Mouse (Mus musculus): ENCODE results near the gene Clnk. TPM values are rescaled to one million over a fixed set of nuclear protein-coding genes. Genes with fewer than 3 reads are reported as not detected.

Gene Clnk
- total RNA-seq, 2 experiments from 2014 or later: 0.21 to 0.45 TPM

DNA sequence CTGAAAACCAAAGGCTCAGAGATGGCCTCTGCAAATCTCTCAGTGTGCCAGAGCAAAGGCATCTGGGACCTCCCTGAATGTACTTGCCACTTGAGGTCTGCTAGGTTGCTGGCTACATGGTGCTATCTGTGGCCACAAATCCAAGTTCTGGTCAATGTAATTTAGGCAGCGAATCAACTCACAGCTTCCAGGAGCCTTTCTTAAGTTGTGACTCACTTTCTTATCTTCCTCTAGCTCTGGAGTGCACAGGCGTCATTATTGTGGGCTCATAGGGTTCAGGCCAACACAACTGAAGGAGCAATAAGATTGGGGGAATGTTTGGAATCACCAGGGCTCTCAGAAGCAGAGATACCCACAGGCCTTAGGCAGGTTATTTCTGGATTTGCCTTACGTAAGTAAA, 96.6 kb downstream of the Clnk start:
- no peak for DNase-seq (ENCODE audit: low spot score in 2 of 2)

GRCm38 (mm10) chr5:38775500-38775899, 101.1 kb downstream of the Clnk start:
- DNase-seq (ENCODE audit: low spot score in 2 of 2): no peak

GRCm38 (mm10) chr5:38754950-38755349, 121.7 kb downstream of the Clnk start:
- DNase-seq (ENCODE audit: low spot score in 2 of 2): peak; percentile 51 to 58

GRCm38 (mm10) chr5:38752749-38753148, 123.9 kb downstream of the Clnk start:
- DNase-seq (ENCODE audit: low spot score in 2 of 2): no peak

- no peak for DNase-seq (ENCODE audit: low spot score in 2 of 2)
Observed at GRCm38 (mm10) chr5:38708940-38709581, 167.6 kb downstream of the Clnk start.

DNA sequence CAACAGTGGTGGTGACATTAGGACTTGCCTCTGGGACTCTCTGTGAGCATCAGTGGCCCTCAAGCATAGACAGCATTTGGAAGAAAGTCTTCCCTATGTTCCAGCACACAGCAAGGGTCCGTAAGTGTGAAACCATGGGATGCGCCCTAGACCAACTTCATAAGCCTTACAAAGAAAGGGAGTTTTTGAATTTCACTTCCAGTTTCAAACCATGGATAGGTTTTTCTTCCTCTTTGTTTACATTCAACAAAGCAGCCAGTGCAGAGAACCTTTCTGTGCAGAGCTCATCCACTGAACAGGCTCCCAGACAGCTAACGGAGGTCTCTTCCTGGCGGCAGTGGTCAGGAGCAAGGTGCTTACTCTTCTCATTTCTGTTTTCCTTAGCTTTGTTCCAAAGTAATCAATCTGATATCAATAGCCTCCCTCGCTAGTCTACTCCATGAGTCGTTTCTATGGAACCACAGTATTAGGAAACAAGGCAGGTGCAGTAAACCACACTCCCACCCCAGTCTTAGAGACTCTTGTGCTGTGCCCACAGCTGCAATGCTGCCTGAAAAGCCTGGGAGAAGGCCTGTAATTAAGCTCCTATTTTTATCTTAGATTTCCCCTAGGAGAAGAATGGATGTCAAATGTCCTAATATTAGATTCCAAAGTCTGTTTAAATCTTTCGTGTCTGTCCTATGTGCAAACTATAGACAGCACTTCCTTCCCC, 169.1 kb downstream of the Clnk start:
- no peak for DNase-seq (ENCODE audit: low spot score in 2 of 2)

DNA sequence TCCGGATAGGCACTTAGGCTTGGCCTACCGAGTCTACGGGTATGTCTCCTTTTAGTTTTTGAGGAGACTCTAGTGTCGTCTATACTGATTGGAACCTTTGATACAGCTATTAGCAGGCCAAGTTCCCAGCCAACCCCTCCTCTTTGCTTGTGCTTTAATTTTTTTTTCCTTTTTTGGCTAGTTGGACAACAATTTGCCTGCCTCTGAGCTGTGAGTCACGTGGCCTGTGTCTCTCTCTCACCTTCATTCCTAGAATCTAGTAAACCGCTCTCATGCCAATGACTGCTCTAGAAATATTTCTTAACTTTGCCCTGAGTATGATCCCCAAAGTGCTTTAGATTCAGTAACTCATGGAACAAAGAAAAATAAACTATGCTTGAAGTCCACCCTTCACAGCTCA, 173.7 kb downstream of the Clnk start:
- no peak for DNase-seq (ENCODE audit: low spot score in 2 of 2)

DNA sequence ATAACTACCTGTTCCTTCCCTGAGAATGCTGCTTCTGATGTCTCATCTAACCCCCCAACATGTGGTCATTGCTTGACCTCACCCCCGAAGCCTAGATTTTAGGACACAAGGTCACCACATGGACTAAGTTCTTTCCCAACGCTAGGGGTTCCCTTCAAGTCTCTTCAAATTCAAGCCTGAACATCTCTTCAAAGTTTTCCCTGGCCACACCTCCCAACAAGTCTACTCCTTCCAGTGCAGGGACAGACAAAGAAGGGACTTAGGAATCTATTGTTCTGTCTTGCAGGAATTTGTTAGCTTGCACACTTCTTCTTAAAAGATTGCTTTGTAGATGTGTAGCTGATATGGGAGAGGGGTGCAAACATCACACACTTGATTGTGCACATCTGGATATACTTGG, 174.5 kb downstream of the Clnk start:
- DNase-seq (ENCODE audit: low spot score in 2 of 2): no peak

DNA sequence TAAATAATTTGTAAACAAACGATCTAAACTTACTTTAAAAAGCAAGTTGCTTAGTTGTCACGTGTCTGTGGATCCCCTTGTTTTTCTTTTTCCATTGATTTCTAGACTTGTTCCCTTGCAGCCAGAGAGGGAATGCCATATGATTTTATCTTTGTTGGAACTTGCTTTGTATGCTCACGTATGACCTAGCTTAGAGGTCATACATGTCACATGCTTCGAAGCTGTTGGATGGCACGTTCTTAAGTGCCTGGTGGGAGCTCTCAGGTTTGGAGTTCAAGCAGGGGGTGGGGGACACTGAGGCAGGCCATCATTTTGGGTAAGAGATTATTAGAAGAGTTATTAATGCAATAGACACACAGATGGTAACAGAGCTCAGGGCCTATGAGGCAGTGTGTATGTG, 178.1 kb downstream of the Clnk start:
- no peak for DNase-seq (ENCODE audit: low spot score in 2 of 2)

DNA sequence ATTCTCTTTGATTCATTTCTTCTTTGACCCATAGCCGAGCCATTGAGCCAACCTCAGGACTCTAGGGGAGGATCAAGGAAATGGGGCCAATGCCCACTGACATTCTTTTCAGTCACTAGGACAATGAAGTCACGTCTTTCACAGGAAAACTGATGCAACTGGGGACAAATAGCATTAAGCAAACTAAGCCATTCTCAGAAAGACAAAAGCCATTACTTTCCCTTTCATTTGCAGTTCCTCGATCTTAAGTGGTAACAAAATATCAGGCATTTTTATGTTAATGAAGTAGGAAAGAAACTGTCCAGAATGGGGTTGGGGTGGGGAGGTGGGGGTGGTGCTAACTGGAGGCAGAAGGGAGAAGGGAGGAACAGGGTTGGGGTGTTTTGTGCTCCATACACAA, 178.6 kb downstream of the Clnk start:
- DNase-seq (ENCODE audit: low spot score in 2 of 2): no peak

DNA sequence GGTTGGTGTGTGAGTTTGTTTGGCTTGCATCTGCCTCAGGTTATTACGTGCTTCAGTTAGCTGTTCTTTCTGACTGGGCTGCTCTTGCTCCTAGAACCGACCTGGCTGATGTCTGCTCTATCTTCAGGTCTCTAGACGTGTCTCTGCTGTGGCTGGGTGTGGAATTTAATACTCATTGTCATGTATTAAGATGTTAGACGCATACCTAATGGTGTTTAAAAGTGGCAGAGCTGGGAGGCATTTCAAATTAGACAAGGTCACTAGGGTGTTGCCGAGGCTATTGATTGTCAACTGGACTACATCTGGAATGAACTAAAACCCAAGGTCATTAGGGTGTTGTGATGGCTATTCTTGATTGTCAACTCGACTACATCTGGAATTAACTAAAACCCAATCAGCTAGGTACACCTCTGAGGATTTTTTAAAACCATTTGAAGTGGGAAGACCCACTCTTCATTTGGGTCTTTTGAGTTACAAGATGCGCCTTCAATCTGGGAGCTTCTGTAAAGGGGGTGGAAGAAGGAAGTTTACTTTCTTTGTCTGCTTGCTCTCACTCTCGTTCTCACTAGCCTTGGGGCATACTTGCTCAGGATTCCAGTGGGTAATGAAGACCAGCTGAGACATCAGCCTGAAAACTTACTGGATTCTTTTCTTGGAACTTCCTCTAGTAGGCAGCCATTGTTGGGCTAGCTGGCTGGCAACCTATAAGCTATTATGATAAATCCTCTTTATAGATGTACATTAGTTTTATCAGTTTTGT, 179.8 kb downstream of the Clnk start:
- DNase-seq (ENCODE audit: low spot score in 2 of 2): no peak

DNA sequence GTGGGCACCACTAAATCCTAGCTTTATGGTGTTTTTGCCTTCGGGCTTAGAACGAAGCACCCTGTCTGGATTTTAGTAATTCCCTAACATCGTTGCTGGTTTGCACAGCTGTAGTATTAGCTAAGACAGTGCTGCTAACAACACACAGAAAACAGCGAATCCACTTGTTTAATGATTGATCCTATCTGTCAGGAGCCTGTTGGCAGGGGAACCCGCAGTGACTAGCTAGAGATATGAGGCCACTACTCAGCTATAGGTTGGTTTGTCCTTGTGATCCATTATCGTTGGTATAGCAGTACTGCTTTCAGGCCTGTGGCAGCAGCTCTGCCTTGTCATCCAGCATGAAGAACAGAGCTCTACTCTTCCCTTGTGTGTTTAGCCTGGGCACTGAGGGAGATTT, 183.8 kb downstream of the Clnk start:
- no peak for DNase-seq (ENCODE audit: low spot score in 2 of 2)

DNA sequence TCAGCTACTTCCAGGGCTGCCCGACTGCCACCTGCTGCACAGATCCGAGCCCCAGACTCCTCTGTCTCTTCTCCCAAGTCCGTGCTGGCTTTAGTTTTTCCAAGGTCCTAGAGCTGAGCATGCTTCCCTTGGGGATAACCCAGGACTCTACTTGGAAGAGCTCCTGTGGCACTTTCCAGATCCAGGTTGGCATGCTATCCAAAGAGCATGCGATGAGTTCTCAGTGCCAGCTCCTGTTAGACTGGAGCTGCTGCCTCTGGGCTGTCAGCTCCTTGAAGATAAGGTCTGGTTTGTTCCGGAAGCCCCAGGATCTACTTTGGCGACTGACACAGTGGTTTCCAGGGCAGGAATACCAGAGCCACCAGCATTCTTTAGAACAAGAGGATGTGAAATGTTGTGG, 187.4 kb downstream of the Clnk start:
- DNase-seq (ENCODE audit: low spot score in 2 of 2): no peak

GRCm38 (mm10) chr5:38687694-38688093, 188.9 kb downstream of the Clnk start:
- no peak for DNase-seq (ENCODE audit: low spot score in 2 of 2)

DNA sequence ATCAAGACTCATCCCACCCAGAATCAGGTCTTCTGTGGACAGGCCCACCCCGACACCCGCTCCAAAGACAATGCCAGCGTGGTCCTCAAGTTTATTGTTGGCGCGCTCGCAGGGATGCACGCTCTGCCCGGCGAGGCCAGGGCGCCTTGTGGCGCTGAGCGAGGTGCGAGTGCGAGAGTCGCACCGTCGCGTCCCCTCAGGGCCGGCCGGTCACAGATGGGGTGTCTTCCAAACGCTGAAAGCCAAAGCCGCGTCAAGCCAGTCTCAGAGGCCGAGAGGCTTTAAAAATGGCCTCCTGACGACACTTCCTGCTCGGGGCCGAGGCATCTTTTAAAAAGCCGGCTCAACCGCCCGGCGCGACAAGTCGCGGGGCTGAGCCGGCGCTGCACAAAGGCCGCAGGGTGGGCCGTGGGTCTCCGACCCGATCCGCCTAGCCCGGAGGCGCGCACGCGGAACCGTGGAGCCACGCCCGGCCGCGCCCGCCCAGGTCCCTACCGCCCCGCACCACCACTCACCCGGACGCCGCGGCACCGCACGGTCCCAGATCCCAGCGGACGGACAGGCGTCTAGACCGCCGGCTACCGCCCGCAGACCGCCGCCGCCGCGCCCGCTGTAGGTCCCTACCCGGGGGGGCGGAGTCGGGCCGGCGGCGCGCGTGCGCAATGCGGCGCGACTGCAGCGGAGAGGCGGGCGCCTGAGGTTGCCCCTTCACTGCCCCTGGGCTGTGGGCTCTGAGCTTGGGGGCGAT, 192.3 kb downstream of the Clnk start, which contains the start of gene Zfp518b:
Gene Zfp518b, minus strand, starts transcription at position 663 of the 748 bp plus-strand sequence.
- DNase-seq (ENCODE audit: low spot score in 2 of 2): peak; percentile 76 to 87

GRCm38 (mm10) chr5:38658836-38659235, 217.8 kb downstream of the Clnk start:
- DNase-seq (ENCODE audit: low spot score in 2 of 2): no peak

Other genes with a start within 250 kb of the Clnk start
- gene Zfp518b, start 192.0 kb downstream of the Clnk start, total RNA-seq (2021): 10 to 100 TPM; 24.3 to 24.7 TPM

Data from layer of hippocampus, postnatal 10 days (tissue).